Mouse (Mus musculus) heart, adult 8-10 months (tissue): ENCODE measurements around the gene 9230112D13Rik. TPM values are rescaled to one million over a fixed set of nuclear protein-coding genes. Genes with fewer than 3 reads are reported as not detected.

Experiments
- DNase-seq: peaks from one replicate; pipeline ENCODE4 v3.0.0; 2022; ENCODE audit warnings: low spot score
- total RNA-seq, 4 experiments: library from RNA; stranded (reverse); gene quantifications; 2 replicates each; pipeline ENCODE4 v1.2.4; 2022

Gene 9230112D13Rik
- total RNA-seq, 4 experiments from 2014 or later: not detected

- no peak for DNase-seq
Measured at GRCm38 (mm10) chr14:34500309-34500708, 22.3 kb downstream of the 9230112D13Rik start.

DNA sequence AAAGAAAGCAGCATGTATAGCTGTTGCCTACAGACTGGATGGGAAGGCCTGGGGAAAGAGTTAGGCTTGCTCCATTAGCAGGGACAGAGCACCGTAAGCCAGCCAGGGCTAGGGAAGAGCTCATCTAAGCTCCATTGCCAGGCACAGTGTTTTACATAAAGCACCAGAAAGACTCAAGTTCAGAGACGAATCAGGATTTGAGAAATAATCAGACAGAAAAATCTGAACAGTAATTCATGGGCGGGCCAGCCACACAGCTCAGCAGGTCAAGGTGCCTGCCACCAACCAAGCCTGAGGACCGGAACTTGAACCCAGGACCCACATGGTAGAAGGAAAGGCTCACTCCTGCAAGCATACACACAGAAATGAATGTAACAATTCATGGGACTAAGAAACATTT, 22.9 kb downstream of the 9230112D13Rik start:
- DNase-seq: no peak

GRCm38 (mm10) chr14:34497346-34497745, 25.3 kb downstream of the 9230112D13Rik start:
- DNase-seq: no peak

- DNase-seq: no peak
Measured at GRCm38 (mm10) chr14:34493682-34494081, 28.9 kb downstream of the 9230112D13Rik start.

DNA sequence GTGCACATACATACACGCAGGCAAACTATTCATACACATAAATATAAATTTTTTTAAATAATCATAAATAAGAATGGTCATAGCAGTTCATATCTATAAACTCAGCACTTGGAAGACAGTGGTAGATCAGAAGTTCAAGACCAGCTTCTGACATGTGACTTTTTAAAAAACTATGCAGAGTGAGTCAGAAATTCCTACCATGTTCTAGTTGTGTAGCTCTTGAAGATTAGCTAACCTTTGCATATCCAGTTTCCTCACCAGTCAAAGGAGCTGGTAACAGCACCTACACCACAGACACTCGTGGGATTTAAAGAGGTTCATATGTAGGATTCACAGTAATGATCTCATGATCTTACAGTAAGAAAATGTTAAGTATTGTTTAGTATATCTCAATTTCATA, 29.9 kb downstream of the 9230112D13Rik start:
- no peak for DNase-seq

- no peak for DNase-seq
Measured at GRCm38 (mm10) chr14:34490965-34491364, 31.6 kb downstream of the 9230112D13Rik start.

GRCm38 (mm10) chr14:34489928-34490327, 32.7 kb downstream of the 9230112D13Rik start:
- DNase-seq: no peak

DNA sequence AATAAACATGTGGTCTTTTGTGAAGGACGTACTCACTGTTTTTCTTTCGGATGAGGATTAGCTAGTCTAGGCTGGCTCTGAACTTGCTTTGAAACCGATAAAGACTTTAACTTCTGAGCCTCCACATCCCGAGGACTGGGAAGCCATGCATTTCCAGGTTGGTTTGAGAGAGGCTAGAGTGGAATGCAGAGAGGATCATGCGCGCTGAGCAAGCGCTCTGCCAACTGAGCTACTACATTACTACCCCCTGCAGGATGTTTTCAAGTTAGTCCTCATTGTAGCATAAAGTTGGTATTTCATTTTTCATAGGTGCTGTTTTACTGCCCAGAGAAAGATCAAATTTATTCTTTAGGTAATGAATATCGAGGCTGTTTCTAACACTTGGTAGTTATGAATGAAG, 36.4 kb downstream of the 9230112D13Rik start:
- DNase-seq: no peak

- DNase-seq: no peak
Measured at GRCm38 (mm10) chr14:34483469-34484341, 38.9 kb downstream of the 9230112D13Rik start.

- no peak for DNase-seq
Measured at GRCm38 (mm10) chr14:34471591-34471990, 51.0 kb downstream of the 9230112D13Rik start.

DNA sequence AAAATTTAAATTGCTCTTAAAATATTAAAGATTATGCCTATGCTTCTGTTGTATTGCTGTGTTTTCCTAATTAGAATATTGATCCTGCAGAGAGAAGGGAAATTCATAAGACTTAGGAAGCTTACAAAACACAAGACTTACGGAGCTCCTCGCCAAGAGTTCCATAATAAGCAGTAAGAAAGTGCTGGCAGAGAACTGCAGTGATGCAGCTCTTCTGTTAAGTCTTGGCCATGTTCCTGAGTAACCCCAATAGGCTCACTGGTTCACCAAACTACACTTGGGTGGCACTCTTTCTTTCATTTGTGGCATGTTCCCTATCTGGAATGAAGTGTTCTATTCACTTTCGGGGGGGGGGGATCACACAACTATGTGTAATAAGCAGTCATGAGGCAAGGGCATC, 56.3 kb downstream of the 9230112D13Rik start:
- no peak for DNase-seq

Other genes with a start within 250 kb of the 9230112D13Rik start
- 1 to 10 TPM; 6.3 to 8.8 (median 7.6) TPM for gene Shld2, start 212.3 kb downstream of the 9230112D13Rik start, total RNA-seq
- gene Glud1, start 212.1 kb downstream of the 9230112D13Rik start, total RNA-seq: 100 to 1,000 TPM; 137 to 163 (median 150) TPM
- gene Fam25c, start 167.4 kb downstream of the 9230112D13Rik start, total RNA-seq: not detected
- gene Sncg, start 148.0 kb downstream of the 9230112D13Rik start, total RNA-seq: 10 to 100 TPM; 12.6 to 19.4 (median 15.2) TPM
- 10 to 100 TPM; 36.6 to 47.3 (median 43.5) TPM for gene Mmrn2, start 147.3 kb downstream of the 9230112D13Rik start, total RNA-seq
- 10 to 100 TPM; 55.7 to 68.2 (median 59.4) TPM for gene Bmpr1a, start 19.5 kb downstream of the 9230112D13Rik start, total RNA-seq
- gene Ldb3, start 65.9 kb upstream of the 9230112D13Rik start, total RNA-seq: 1,000 to 10,000 TPM; 1,077 to 1,246 (median 1,126) TPM
- gene Opn4, start 77.3 kb upstream of the 9230112D13Rik start, total RNA-seq: 1 to 10 TPM; 1.7 to 2.5 (median 2.4) TPM
- gene Wapl, start 151.1 kb upstream of the 9230112D13Rik start, total RNA-seq: 10 to 100 TPM; 36.1 to 39.1 (median 37.7) TPM